Mouse (Mus musculus): ENCODE data around the gene Gstcd.

Gstcd gene

GRCm38 (mm10) chr3:133091664-133092273, at the start of gene Gstcd, which contains the start of gene Ints12:
Gstcd (minus strand) TSS chr3:133092033.
Ints12 (plus strand) TSS chr3:133091840.
- peak; percentile 96 for DNase-seq (ENCODE audit: low read depth, low spot score)

GRCm38 (mm10) chr3:133132611-133133010, 40.8 kb upstream of the Gstcd start:
- no peak for DNase-seq (ENCODE audit: low read depth, low spot score)

GRCm38 (mm10) chr3:133131372-133131771, 39.5 kb upstream of the Gstcd start:
- DNase-seq (ENCODE audit: low read depth, low spot score) = no peak

GRCm38 (mm10) chr3:133113281-133113680, 21.4 kb upstream of the Gstcd start:
- DNase-seq (ENCODE audit: low read depth, low spot score) = no peak

- peak; percentile 45 for DNase-seq (ENCODE audit: low read depth, low spot score)
Observed at GRCm38 (mm10) chr3:133111741-133112140, 19.9 kb upstream of the Gstcd start.

DNA sequence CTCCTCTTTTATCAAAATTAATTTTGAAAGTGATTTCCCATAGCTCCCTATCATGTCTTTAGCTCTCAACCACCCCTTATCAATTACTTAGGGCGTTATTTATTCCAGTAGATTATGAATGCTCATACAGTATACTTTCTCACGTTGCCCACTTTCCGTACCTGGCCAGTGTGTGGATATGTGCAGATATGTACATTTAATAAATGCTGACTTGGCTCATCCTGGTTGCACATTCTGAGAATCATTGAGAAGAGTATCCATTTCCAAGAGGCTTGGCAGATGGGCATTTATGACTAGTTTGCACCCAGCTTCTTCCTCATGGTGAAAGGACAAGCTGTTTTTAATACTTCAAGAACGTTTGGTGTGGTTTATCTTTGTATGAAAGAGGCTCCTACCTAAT, 18.0 kb upstream of the Gstcd start:
- no peak for DNase-seq (ENCODE audit: low read depth, low spot score)

DNA sequence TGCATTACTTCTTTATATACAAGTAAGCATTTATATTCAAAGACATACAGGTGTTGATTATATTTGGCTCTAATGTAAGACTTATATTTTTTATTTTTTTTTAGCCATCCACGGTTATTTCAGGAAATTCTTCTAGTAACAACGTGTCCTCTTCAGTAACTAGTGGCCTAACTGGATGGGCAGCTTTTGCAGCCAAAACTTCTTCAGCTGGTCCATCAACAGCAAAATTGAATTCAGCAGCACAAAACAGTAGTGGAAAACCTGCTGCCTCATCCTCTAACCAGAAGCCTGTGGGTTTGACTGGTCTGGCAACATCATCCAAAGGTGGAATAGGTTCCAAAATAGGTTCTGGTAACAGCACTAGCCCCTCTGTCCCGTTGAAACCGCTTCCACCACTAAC, 16.9 kb upstream of the Gstcd start:
- no peak for DNase-seq (ENCODE audit: low read depth, low spot score)

- DNase-seq (ENCODE audit: low read depth, low spot score) = no peak
Observed at GRCm38 (mm10) chr3:133104436-133104835, 12.6 kb upstream of the Gstcd start.

- DNase-seq (ENCODE audit: low read depth, low spot score) = no peak
Observed at GRCm38 (mm10) chr3:133103768-133104167, 11.9 kb upstream of the Gstcd start.

DNA sequence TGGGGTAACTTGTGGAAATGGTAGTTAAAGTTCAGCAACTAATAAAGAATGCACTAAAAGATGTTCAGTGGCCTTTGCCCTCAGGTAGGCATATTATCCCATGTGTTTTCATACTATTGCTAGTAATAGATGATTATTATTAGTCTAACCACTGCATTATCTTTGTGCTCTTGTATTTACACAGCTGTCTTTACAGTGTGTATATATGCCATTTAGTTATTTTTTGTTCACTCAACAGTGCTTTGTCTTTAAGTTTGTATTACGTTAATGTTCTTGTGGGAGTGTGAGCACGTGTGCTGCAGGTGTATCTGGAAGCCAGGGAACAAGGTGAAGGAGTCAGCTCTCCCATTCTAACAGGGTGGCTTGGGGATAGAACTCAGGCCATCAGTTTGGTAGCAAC, 7.1 kb upstream of the Gstcd start:
- DNase-seq (ENCODE audit: low read depth, low spot score) = no peak

- no peak for DNase-seq (ENCODE audit: low read depth, low spot score)
Observed at GRCm38 (mm10) chr3:133098336-133098735, 6.5 kb upstream of the Gstcd start.

GRCm38 (mm10) chr3:133097936-133098335, 6.1 kb upstream of the Gstcd start:
- DNase-seq (ENCODE audit: low read depth, low spot score) = no peak

- no peak for DNase-seq (ENCODE audit: low read depth, low spot score)
Observed at GRCm38 (mm10) chr3:133094305-133094704, 2.5 kb upstream of the Gstcd start.

DNA sequence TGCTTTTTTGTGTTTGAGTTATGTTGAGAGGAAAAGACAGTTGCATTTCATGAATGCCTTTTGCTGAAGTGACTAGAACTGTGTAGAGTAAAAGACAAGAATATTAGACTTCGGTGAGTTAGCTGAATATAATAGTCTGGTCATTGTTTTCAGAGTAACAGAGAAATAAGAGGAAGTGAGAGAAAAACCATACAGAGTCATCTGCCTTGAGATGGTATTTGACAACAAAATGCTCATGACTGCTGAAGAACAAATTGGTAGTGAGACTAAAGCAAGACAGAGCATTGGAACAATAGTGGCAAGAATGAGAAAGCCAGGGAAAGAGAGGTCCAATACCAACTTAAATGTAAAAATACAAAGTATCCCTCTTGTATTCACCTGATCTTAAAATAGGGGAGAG, 1.1 kb upstream of the Gstcd start:
- DNase-seq (ENCODE audit: low read depth, low spot score) = no peak

DNA sequence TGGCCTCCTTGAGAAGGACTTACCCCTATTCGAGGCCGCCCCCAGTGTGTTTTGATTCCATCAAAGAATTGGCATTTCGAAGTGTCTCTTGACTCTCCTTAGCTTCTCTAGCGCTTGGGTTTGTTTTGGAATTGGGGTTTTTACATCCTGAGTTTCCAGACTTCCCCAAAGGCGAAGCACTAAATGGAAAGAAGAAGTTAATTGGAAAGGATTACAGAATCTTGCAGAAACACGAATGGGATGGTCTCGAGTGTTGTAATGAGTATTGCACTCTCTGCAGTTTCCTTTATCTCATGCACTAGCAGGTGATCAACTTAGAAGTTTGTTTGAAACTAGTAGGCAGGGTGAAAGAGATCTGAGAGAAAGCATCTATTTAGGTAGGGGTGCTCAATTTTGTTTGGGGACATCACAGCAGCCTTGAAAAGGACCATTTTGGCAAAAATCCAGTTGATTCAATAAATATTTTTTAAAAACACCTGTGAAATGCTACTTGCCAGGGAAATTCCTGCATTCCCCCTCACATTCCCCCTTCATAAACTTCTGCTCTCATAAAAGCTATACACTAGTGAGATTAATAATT, 531 bp upstream of the Gstcd start:
- no peak for DNase-seq (ENCODE audit: low read depth, low spot score)

DNA sequence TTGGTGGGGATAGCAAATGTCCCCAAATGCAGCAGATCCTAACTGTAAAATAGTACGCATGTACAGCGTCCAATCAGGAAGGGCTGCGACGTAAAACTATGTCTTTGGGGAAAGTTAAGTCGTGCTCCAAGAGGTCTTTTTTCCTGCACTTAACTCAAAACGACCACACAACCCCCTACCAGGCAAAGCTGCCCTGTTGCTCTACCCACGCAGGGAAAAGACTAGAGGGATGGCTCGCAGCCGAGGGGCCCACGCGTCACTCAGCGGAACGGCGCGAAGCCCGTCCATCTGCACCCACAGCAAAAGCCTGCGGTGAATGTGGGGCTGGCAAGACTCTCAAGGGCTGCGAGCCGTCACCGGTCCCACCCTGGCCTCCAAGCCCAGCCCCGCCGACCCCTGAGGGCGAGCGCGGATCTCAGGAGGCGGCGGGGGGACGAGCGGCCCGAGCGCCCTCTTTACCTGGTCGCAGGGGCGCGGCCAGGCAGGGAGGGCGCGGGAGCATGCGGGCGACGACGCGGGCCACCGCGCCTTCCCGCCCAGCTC, 641 bp downstream of the Gstcd start:
- DNase-seq (ENCODE audit: low read depth, low spot score) = no peak

- no peak for DNase-seq (ENCODE audit: low read depth, low spot score)
Observed at GRCm38 (mm10) chr3:133090247-133091120, 1.3 kb downstream of the Gstcd start.

DNA sequence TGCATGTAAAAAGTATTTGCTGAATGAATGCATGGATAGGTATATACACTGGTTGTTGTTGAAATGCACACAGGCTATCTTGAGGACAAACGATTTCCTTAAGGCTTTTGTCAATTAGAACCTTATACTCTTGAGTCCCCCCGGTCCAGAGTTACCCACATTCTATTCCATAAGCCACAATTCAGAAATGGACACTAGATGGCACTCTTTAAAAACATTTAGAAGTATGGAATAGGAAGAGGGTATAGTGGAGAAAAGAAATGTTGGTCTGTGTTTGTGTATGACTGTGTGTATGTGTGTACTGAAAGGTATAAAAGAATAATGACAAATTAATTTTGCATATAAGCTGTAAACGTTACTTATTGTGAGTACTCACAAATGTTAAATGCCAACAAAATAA, 6.0 kb downstream of the Gstcd start:
- peak; percentile 32 for DNase-seq (ENCODE audit: low read depth, low spot score)

GRCm38 (mm10) chr3:133082736-133083135, 9.1 kb downstream of the Gstcd start:
- no peak for DNase-seq (ENCODE audit: low read depth, low spot score)

- no peak for DNase-seq (ENCODE audit: low read depth, low spot score)
Observed at GRCm38 (mm10) chr3:133075560-133075959, 16.3 kb downstream of the Gstcd start.

DNA sequence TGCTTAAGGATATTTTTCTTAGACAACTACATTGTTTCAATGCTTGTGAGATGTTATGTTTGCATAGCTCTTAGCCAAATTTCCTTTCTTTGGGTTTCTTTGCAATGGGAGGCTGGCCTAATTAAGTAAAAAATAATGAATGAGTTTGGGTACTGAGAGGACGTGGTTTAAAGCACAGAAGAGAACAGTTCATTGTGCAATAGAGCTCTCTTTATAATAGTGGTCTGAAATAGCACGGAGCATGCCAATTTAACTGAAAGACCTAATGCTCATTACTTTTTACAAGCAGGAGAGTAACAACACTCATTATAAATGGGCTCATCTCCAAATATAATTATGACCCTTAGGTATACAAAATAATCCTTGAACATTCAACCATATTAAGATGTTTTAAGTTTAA, 39.8 kb downstream of the Gstcd start:
- no peak for DNase-seq (ENCODE audit: low read depth, low spot score)

DNA sequence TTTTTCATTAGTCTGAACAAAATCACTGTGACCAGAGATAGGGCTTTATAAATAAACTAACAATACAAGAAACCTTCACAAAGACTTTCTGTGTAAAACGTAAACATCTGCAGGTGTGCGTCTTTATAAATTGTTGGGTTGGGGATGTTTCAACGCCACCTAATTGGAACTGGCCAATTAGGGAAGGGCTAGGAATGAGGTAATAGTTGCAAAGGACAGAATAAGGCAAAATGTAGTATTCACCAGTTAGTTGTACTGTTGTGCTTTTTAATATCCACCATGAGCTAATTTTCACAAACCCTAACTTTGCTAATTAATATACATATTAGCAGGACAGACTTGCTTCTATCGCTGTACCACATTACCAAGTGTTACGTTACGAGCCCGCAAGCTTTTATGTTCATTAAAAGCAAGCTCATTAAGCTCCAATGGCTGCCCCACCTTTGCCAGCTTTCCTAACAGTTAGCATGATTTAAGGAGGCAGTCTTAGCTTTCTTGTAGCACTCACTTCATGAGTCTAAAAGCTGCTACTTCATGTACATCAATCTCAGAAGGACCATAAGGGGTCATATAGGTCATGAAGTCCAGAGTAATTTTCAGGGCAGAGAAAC, 58.6 kb downstream of the Gstcd start:
- no peak for DNase-seq (ENCODE audit: low read depth, low spot score)

Data from ZHBTc4 (cell line).